Mouse (Mus musculus) MEL (cell line): Measurements from ENCODE around the gene Atp10b. TPM values are rescaled to one million over a fixed set of nuclear protein-coding genes. Genes with fewer than 3 reads are reported as not detected.

Source experiments
- DNase-seq: peaks from one replicate; pipeline ENCODE4 v3.0.0; 2011; ENCODE audit warnings: low read depth, low spot score
- H3K27ac ChIP-seq: 2 replicates; pipeline ENCODE4 v1.5.1; 2012; ENCODE audit warnings: low read depth, mild to moderate bottlenecking, control low read depth, low read length, moderate library complexity; ENCODE audit not compliant: control insufficient read depth
- H3K27me3 ChIP-seq, 2 experiments: fragments of 150-350 bp in 1 of 2; sonication (generic) in 1 of 2; 2 replicates each; pipeline ENCODE4 v1.6.1; 2012; ENCODE audit warnings: low read length in 2 of 2, mild to moderate bottlenecking in 2 of 2, improper control_type of control experiment in 1 of 2, moderate library complexity in 1 of 2; ENCODE audit not compliant: insufficient read depth in 2 of 2, control insufficient read depth in 1 of 2
- H3K36me3 ChIP-seq, 2 experiments: 2 replicates each; pipeline ENCODE4 v1.6.1; 2012 to 2014; ENCODE audit warnings: low read length in 2 of 2, improper control_type of control experiment in 1 of 2, inconsistent platforms in 1 of 2, mild to moderate bottlenecking in 1 of 2; ENCODE audit not compliant: insufficient read depth in 2 of 2, control insufficient read depth in 1 of 2
- H3K4me1 ChIP-seq, 2 experiments: fragments of 150-350 bp in 1 of 2; sonication (generic) in 1 of 2; 2 replicates each; pipeline ENCODE4 v1.6.1; 2012; ENCODE audit warnings: low read length in 2 of 2, improper control_type of control experiment in 1 of 2, mild to moderate bottlenecking in 1 of 2; ENCODE audit not compliant: insufficient read depth in 2 of 2, control insufficient read depth in 1 of 2
- H3K4me3 ChIP-seq, 2 experiments: fragments of 150-350 bp in 1 of 2; sonication (generic) in 1 of 2; 2 replicates each; pipeline ENCODE4 v1.5.1; 2012; ENCODE audit warnings: low read depth in 2 of 2, low read length in 2 of 2, mild to moderate bottlenecking in 2 of 2, moderate library complexity in 2 of 2, control low read depth in 1 of 2, improper control_type of control experiment in 1 of 2; ENCODE audit not compliant: control insufficient read depth in 1 of 2, insufficient read depth in 1 of 2
- H3K79me2 ChIP-seq: 2 replicates; pipeline ENCODE4 v1.6.1; 2012; ENCODE audit warnings: mild to moderate bottlenecking, low read length, moderate library complexity; ENCODE audit not compliant: control insufficient read depth, poor library complexity, insufficient read depth
- H3K9ac ChIP-seq: 2 replicates; pipeline ENCODE4 v1.6.1; 2012; ENCODE audit warnings: low read depth, mild to moderate bottlenecking, control low read depth, low read length, moderate library complexity; ENCODE audit not compliant: control insufficient read depth, poor library complexity, severe bottlenecking
- H3K9me3 ChIP-seq: fragments of 150-350 bp; sonication (generic); replicated peaks from 2 replicates; pipeline ENCODE4 v1.6.1; 2012; ENCODE audit warnings: mild to moderate bottlenecking, low read length, improper control_type of control experiment, moderate library complexity; ENCODE audit not compliant: insufficient read depth
- CHD2 ChIP-seq: IDR thresholded peaks from 2 replicates; pipeline ENCODE4 v1.6.1; 2011; ENCODE audit warnings: low read length, improper control_type of control experiment
- CTCF ChIP-seq, 3 experiments: IDR thresholded peaks in 2 of 3; conservative IDR thresholded peaks in 1 of 3; 2 replicates each; pipeline ENCODE4 v1.5.1; 2011 to 2012; ENCODE audit warnings: low read length in 3 of 3, low read depth in 2 of 3, mild to moderate bottlenecking in 2 of 3, improper control_type of control experiment in 1 of 3, inconsistent platforms in 1 of 3, mixed read lengths in 1 of 3, moderate library complexity in 1 of 3; ENCODE audit not compliant: control insufficient read depth in 1 of 3, insufficient read depth in 1 of 3, poor library complexity in 1 of 3, severe bottlenecking in 1 of 3
- E2F4 ChIP-seq: IDR thresholded peaks from 2 replicates; pipeline ENCODE4 v1.6.1; 2011; ENCODE audit warnings: low read depth, low read length, improper control_type of control experiment, borderline replicate concordance
- ELF1 ChIP-seq: IDR thresholded peaks from 2 replicates; pipeline ENCODE4 v1.6.1; 2014; ENCODE audit warnings: low read depth, mild to moderate bottlenecking, inconsistent platforms, low read length, improper control_type of control experiment, moderate library complexity
- EP300 ChIP-seq, 2 experiments: IDR thresholded peaks; 2 replicates each; pipeline ENCODE4 v1.6.1; 2011; ENCODE audit warnings: improper control_type of control experiment in 2 of 2, low read length in 2 of 2, low read depth in 1 of 2, mild to moderate bottlenecking in 1 of 2
- GATA1 ChIP-seq: IDR thresholded peaks from 2 replicates; pipeline ENCODE4 v1.6.1; 2011; ENCODE audit warnings: low read depth, low read length, improper control_type of control experiment
- JUND ChIP-seq: IDR thresholded peaks from 2 replicates; pipeline ENCODE4 v1.6.1; 2011; ENCODE audit warnings: low read depth, mild to moderate bottlenecking, improper control_type of control experiment, low read length
- KAT2A ChIP-seq: conservative IDR thresholded peaks from 2 replicates; pipeline ENCODE4 v1.6.1; 2012; ENCODE audit warnings: low read depth, low read length, improper control_type of control experiment, inconsistent platforms
- MAFK ChIP-seq: IDR thresholded peaks from 2 replicates; pipeline ENCODE4 v1.6.1; 2011; ENCODE audit warnings: low read depth, mild to moderate bottlenecking, low read length, improper control_type of control experiment, borderline replicate concordance
- MAZ ChIP-seq: IDR thresholded peaks from 2 replicates; pipeline ENCODE4 v1.6.1; 2012; ENCODE audit warnings: low read depth, mild to moderate bottlenecking, inconsistent platforms, low read length, improper control_type of control experiment
- MEF2A ChIP-seq: IDR thresholded peaks from 2 replicates; pipeline ENCODE4 v1.6.1; 2014; ENCODE audit warnings: low read depth, mild to moderate bottlenecking, inconsistent platforms, low read length, improper control_type of control experiment; ENCODE audit not compliant: poor library complexity, insufficient replicate concordance, severe bottlenecking; ENCODE audit errors: extremely low read depth
- NELFE ChIP-seq: IDR thresholded peaks from 2 replicates; pipeline ENCODE4 v1.6.1; 2011; ENCODE audit warnings: low read depth, low read length, improper control_type of control experiment
- POLR2A ChIP-seq, 2 experiments: IDR thresholded peaks; 2 replicates each; pipeline ENCODE4 v1.6.1; 2011 to 2012; ENCODE audit warnings: low read length in 2 of 2, mild to moderate bottlenecking in 2 of 2, control low read depth in 1 of 2, improper control_type of control experiment in 1 of 2, low read depth in 1 of 2, moderate library complexity in 1 of 2; ENCODE audit not compliant: control insufficient read depth in 1 of 2, insufficient read depth in 1 of 2, poor library complexity in 1 of 2
- POLR2AphosphoS5 ChIP-seq: IDR thresholded peaks from 2 replicates; pipeline ENCODE4 v1.6.1; 2012; ENCODE audit warnings: low read depth, borderline replicate concordance, mild to moderate bottlenecking, inconsistent platforms, low read length, moderate library complexity, mixed read lengths
- RCOR1 ChIP-seq: IDR thresholded peaks from 2 replicates; pipeline ENCODE4 v1.6.1; 2012; ENCODE audit warnings: low read depth, mild to moderate bottlenecking, inconsistent platforms, low read length, improper control_type of control experiment
- TAL1 ChIP-seq: IDR thresholded peaks from 2 replicates; pipeline ENCODE4 v1.6.1; 2012; ENCODE audit warnings: mild to moderate bottlenecking, inconsistent platforms, low read length, moderate library complexity, mixed read lengths
- TBP ChIP-seq: IDR thresholded peaks from 2 replicates; pipeline ENCODE4 v1.8.0; 2011; ENCODE audit warnings: low read depth, low read length, improper control_type of control experiment
- TCF12 ChIP-seq: IDR thresholded peaks from 2 replicates; pipeline ENCODE4 v1.6.1; 2014; ENCODE audit warnings: low read depth, mild to moderate bottlenecking, inconsistent platforms, low read length, improper control_type of control experiment, moderate library complexity
- USF1 ChIP-seq: IDR thresholded peaks from 2 replicates; pipeline ENCODE4 v1.6.1; 2014; ENCODE audit warnings: low read depth, mild to moderate bottlenecking, inconsistent platforms, low read length, improper control_type of control experiment, moderate library complexity
- USF2 ChIP-seq, 2 experiments: IDR thresholded peaks; 2 replicates each; pipeline ENCODE4 v1.6.1; 2011 to 2012; ENCODE audit warnings: improper control_type of control experiment in 2 of 2, low read length in 2 of 2, borderline replicate concordance in 1 of 2, inconsistent platforms in 1 of 2, low read depth in 1 of 2, mild to moderate bottlenecking in 1 of 2; ENCODE audit not compliant: insufficient read depth in 1 of 2
- ZKSCAN1 ChIP-seq: IDR thresholded peaks from 2 replicates; pipeline ENCODE4 v1.6.1; 2012; ENCODE audit warnings: low read depth, mild to moderate bottlenecking, inconsistent platforms, low read length, improper control_type of control experiment, moderate library complexity
- ZMIZ1 ChIP-seq: IDR thresholded peaks from 2 replicates; pipeline ENCODE4 v1.6.1; 2012; ENCODE audit warnings: low read depth, mild to moderate bottlenecking, inconsistent platforms, low read length, improper control_type of control experiment, moderate library complexity
- polyA plus RNA-seq, 2 experiments: library from polyadenylated mRNA; stranded (reverse) in 1 of 2; unstranded in 1 of 2; fragments of >175 nt in 1 of 2; fragments of >200 nt in 1 of 2; gene quantifications; 2 replicates each; pipeline versions ENCODE4 v1.2.1 to v1.2.4; 2012; ENCODE audit warnings: low replicate concordance in 2 of 2, low read depth in 1 of 2; ENCODE audit not compliant: insufficient read length in 2 of 2, insufficient read depth in 1 of 2, missing spikeins in 1 of 2
- total RNA-seq: library from RNA; depleted of rRNA; stranded (reverse); fragments of 300-350 nt; gene quantifications from 2 replicates; pipeline ENCODE4 v1.2.3, GENCODE M21; 2012

Gene Atp10b
- total and polyA plus RNA-seq, 3 experiments: not detected

- Histone ChIP-seq H3K9me3 (no peaks in the 10 kb centered on the region), H3K27ac (no peak overlapping the region), H3K79me2 (no peaks in the 10 kb centered on the region), H3K27me3 (no peaks in the 10 kb centered on the region), H3K4me1 (no peaks in the 10 kb centered on the region), H3K4me3 (no peak overlapping the region), H3K9ac (no peak overlapping the region), H3K36me3 (no peaks in the 10 kb centered on the region)
- TF ChIP-seq EP300 (IDR thresholded peaks at IDR 0.05; ENCODE audit: low read depth in 1 of 2, low read length in 2 of 2): no peak
- TF ChIP-seq GATA1: no peak
- no peak for DNase-seq
Measured at GRCm38 (mm10) chr11:43186291-43186690, 36.6 kb downstream of the Atp10b start.

GRCm38 (mm10) chr11:43189817-43190593, 40.3 kb downstream of the Atp10b start:
- DNase-seq: no peak
- H3K4me1 ChIP-seq: no peaks in the 10 kb centered on the region
- H3K79me2 ChIP-seq: no peaks in the 10 kb centered on the region
- no peak overlapping the region for H3K9ac ChIP-seq
- H3K27me3 ChIP-seq: no peaks in the 10 kb centered on the region
- TF ChIP-seq ZKSCAN1 (no peak), TCF12 (no peak), TAL1 (no peak), ELF1 (no peak), E2F4 (no peak), USF2 (IDR thresholded peaks at IDR 0.05; ENCODE audit: borderline replicate concordance in 1 of 2, insufficient read depth in 1 of 2, low read depth in 1 of 2, low read length in 2 of 2) (no peak), GATA1 (no peak), CTCF (IDR thresholded peaks at IDR 0.05 in 2 of 3, conservative IDR thresholded peaks at IDR 0.05 in 1 of 3; ENCODE audit: control insufficient read depth in 1 of 3, insufficient read depth in 1 of 3, low read depth in 2 of 3, low read length in 3 of 3, poor library complexity in 1 of 3, severe bottlenecking in 1 of 3) (no peak), POLR2AphosphoS5 (no peak)
- TF ChIP-seq, all 39 proteins: peak for 0
- no peaks in the 10 kb centered on the region for H3K9me3 ChIP-seq
- no peak overlapping the region for H3K27ac ChIP-seq
- no peak overlapping the region for H3K4me3 ChIP-seq
- no peaks in the 10 kb centered on the region for H3K36me3 ChIP-seq

- no peak for TF ChIP-seq RCOR1
- TF ChIP-seq ZMIZ1: no peak
- TF ChIP-seq MEF2A: no peak
- TF ChIP-seq POLR2A (IDR thresholded peaks at IDR 0.05; ENCODE audit: control insufficient read depth in 1 of 2, insufficient read depth in 1 of 2, low read depth in 1 of 2, low read length in 2 of 2, poor library complexity in 1 of 2): no peak
- TF ChIP-seq TAL1: no peak
- no peak for TF ChIP-seq CHD2
- no peak for TF ChIP-seq TBP
- TF ChIP-seq ELF1: no peak
- no peak for TF ChIP-seq USF1
- no peak for TF ChIP-seq JUND
- TF ChIP-seq KAT2A: no peak
- no peak for TF ChIP-seq USF2 (IDR thresholded peaks at IDR 0.05; ENCODE audit: borderline replicate concordance in 1 of 2, insufficient read depth in 1 of 2, low read depth in 1 of 2, low read length in 2 of 2)
- no peak for TF ChIP-seq CTCF (IDR thresholded peaks at IDR 0.05 in 2 of 3, conservative IDR thresholded peaks at IDR 0.05 in 1 of 3; ENCODE audit: control insufficient read depth in 1 of 3, insufficient read depth in 1 of 3, low read depth in 2 of 3, low read length in 3 of 3, poor library complexity in 1 of 3, severe bottlenecking in 1 of 3)
- TF ChIP-seq TCF12: no peak
- TF ChIP-seq NELFE: no peak
- no peak for TF ChIP-seq ZKSCAN1
- TF ChIP-seq MAFK: no peak
- no peak for TF ChIP-seq E2F4
- no peak for TF ChIP-seq MAZ
- no peak overlapping the region for H3K27ac ChIP-seq
- no peaks in the 10 kb centered on the region for H3K79me2 ChIP-seq
- no peak overlapping the region for H3K9ac ChIP-seq
- DNase-seq: no peak
- H3K4me1 ChIP-seq: no peaks in the 10 kb centered on the region
- H3K36me3 ChIP-seq: no peaks in the 10 kb centered on the region
- H3K27me3 ChIP-seq: no peaks in the 10 kb centered on the region
- no peak overlapping the region for H3K4me3 ChIP-seq
- H3K9me3 ChIP-seq: no peaks in the 10 kb centered on the region
Measured at GRCm38 (mm10) chr11:43198811-43199210, 49.1 kb downstream of the Atp10b start.
